Mouse (Mus musculus) MEL (cell line): Measurements from ENCODE around the gene Kdm4a. TPM values are rescaled to one million over a fixed set of nuclear protein-coding genes. Genes with fewer than 3 reads are reported as not detected.

Source experiments
- DNase-seq: peaks from one replicate; pipeline ENCODE4 v3.0.0; 2011; ENCODE audit warnings: low read depth, low spot score
- H3K27ac ChIP-seq: 2 replicates; pipeline ENCODE4 v1.5.1; 2012; ENCODE audit warnings: low read depth, mild to moderate bottlenecking, control low read depth, low read length, moderate library complexity; ENCODE audit not compliant: control insufficient read depth
- H3K27me3 ChIP-seq, 2 experiments: fragments of 150-350 bp in 1 of 2; sonication (generic) in 1 of 2; 2 replicates each; pipeline ENCODE4 v1.6.1; 2012; ENCODE audit warnings: low read length in 2 of 2, mild to moderate bottlenecking in 2 of 2, improper control_type of control experiment in 1 of 2, moderate library complexity in 1 of 2; ENCODE audit not compliant: insufficient read depth in 2 of 2, control insufficient read depth in 1 of 2
- H3K36me3 ChIP-seq, 2 experiments: 2 replicates each; pipeline ENCODE4 v1.6.1; 2012 to 2014; ENCODE audit warnings: low read length in 2 of 2, improper control_type of control experiment in 1 of 2, inconsistent platforms in 1 of 2, mild to moderate bottlenecking in 1 of 2; ENCODE audit not compliant: insufficient read depth in 2 of 2, control insufficient read depth in 1 of 2
- H3K4me1 ChIP-seq, 2 experiments: fragments of 150-350 bp in 1 of 2; sonication (generic) in 1 of 2; 2 replicates each; pipeline ENCODE4 v1.6.1; 2012; ENCODE audit warnings: low read length in 2 of 2, improper control_type of control experiment in 1 of 2, mild to moderate bottlenecking in 1 of 2; ENCODE audit not compliant: insufficient read depth in 2 of 2, control insufficient read depth in 1 of 2
- H3K4me3 ChIP-seq, 2 experiments: fragments of 150-350 bp in 1 of 2; sonication (generic) in 1 of 2; 2 replicates each; pipeline ENCODE4 v1.5.1; 2012; ENCODE audit warnings: low read depth in 2 of 2, low read length in 2 of 2, mild to moderate bottlenecking in 2 of 2, moderate library complexity in 2 of 2, control low read depth in 1 of 2, improper control_type of control experiment in 1 of 2; ENCODE audit not compliant: control insufficient read depth in 1 of 2, insufficient read depth in 1 of 2
- H3K79me2 ChIP-seq: 2 replicates; pipeline ENCODE4 v1.6.1; 2012; ENCODE audit warnings: mild to moderate bottlenecking, low read length, moderate library complexity; ENCODE audit not compliant: control insufficient read depth, poor library complexity, insufficient read depth
- H3K9ac ChIP-seq: 2 replicates; pipeline ENCODE4 v1.6.1; 2012; ENCODE audit warnings: low read depth, mild to moderate bottlenecking, control low read depth, low read length, moderate library complexity; ENCODE audit not compliant: control insufficient read depth, poor library complexity, severe bottlenecking
- H3K9me3 ChIP-seq: fragments of 150-350 bp; sonication (generic); replicated peaks from 2 replicates; pipeline ENCODE4 v1.6.1; 2012; ENCODE audit warnings: mild to moderate bottlenecking, low read length, improper control_type of control experiment, moderate library complexity; ENCODE audit not compliant: insufficient read depth
- BHLHE40 ChIP-seq: IDR thresholded peaks from 2 replicates; pipeline ENCODE4 v1.6.1; 2012; ENCODE audit warnings: low read depth, mild to moderate bottlenecking, inconsistent platforms, low read length, improper control_type of control experiment, borderline replicate concordance
- CHD1 ChIP-seq: IDR thresholded peaks from 2 replicates; pipeline ENCODE4 v1.6.1; 2012; ENCODE audit warnings: low read depth, mild to moderate bottlenecking, inconsistent platforms, low read length, improper control_type of control experiment
- CTCF ChIP-seq, 3 experiments: IDR thresholded peaks in 2 of 3; conservative IDR thresholded peaks in 1 of 3; 2 replicates each; pipeline ENCODE4 v1.5.1; 2011 to 2012; ENCODE audit warnings: low read length in 3 of 3, low read depth in 2 of 3, mild to moderate bottlenecking in 2 of 3, improper control_type of control experiment in 1 of 3, inconsistent platforms in 1 of 3, mixed read lengths in 1 of 3, moderate library complexity in 1 of 3; ENCODE audit not compliant: control insufficient read depth in 1 of 3, insufficient read depth in 1 of 3, poor library complexity in 1 of 3, severe bottlenecking in 1 of 3
- GATA1 ChIP-seq: IDR thresholded peaks from 2 replicates; pipeline ENCODE4 v1.6.1; 2011; ENCODE audit warnings: low read depth, low read length, improper control_type of control experiment
- HCFC1 ChIP-seq: IDR thresholded peaks from 2 replicates; pipeline ENCODE4 v1.6.1; 2012; ENCODE audit warnings: low read depth, mild to moderate bottlenecking, inconsistent platforms, low read length, improper control_type of control experiment, moderate library complexity
- JUND ChIP-seq: IDR thresholded peaks from 2 replicates; pipeline ENCODE4 v1.6.1; 2011; ENCODE audit warnings: low read depth, mild to moderate bottlenecking, improper control_type of control experiment, low read length
- KAT2A ChIP-seq: conservative IDR thresholded peaks from 2 replicates; pipeline ENCODE4 v1.6.1; 2012; ENCODE audit warnings: low read depth, low read length, improper control_type of control experiment, inconsistent platforms
- MAFK ChIP-seq: IDR thresholded peaks from 2 replicates; pipeline ENCODE4 v1.6.1; 2011; ENCODE audit warnings: low read depth, mild to moderate bottlenecking, low read length, improper control_type of control experiment, borderline replicate concordance
- MAX ChIP-seq: IDR thresholded peaks from 2 replicates; pipeline ENCODE4 v1.6.1; 2011; ENCODE audit warnings: low read length, improper control_type of control experiment
- MXI1 ChIP-seq: IDR thresholded peaks from 2 replicates; pipeline ENCODE4 v1.6.1; 2011; ENCODE audit warnings: mild to moderate bottlenecking, low read depth, low read length, improper control_type of control experiment
- MYC ChIP-seq: IDR thresholded peaks from 2 replicates; pipeline ENCODE4 v1.6.1; 2011; ENCODE audit warnings: low read depth, mild to moderate bottlenecking, low read length, improper control_type of control experiment, moderate library complexity
- NELFE ChIP-seq: IDR thresholded peaks from 2 replicates; pipeline ENCODE4 v1.6.1; 2011; ENCODE audit warnings: low read depth, low read length, improper control_type of control experiment
- POLR2A ChIP-seq, 2 experiments: IDR thresholded peaks; 2 replicates each; pipeline ENCODE4 v1.6.1; 2011 to 2012; ENCODE audit warnings: low read length in 2 of 2, mild to moderate bottlenecking in 2 of 2, control low read depth in 1 of 2, improper control_type of control experiment in 1 of 2, low read depth in 1 of 2, moderate library complexity in 1 of 2; ENCODE audit not compliant: control insufficient read depth in 1 of 2, insufficient read depth in 1 of 2, poor library complexity in 1 of 2
- POLR2AphosphoS2 ChIP-seq: IDR thresholded peaks from 2 replicates; pipeline ENCODE4 v1.6.1; 2011; ENCODE audit warnings: low read length, improper control_type of control experiment
- POLR2AphosphoS5 ChIP-seq: IDR thresholded peaks from 2 replicates; pipeline ENCODE4 v1.6.1; 2012; ENCODE audit warnings: low read depth, borderline replicate concordance, mild to moderate bottlenecking, inconsistent platforms, low read length, moderate library complexity, mixed read lengths
- RCOR1 ChIP-seq: IDR thresholded peaks from 2 replicates; pipeline ENCODE4 v1.6.1; 2012; ENCODE audit warnings: low read depth, mild to moderate bottlenecking, inconsistent platforms, low read length, improper control_type of control experiment
- SIN3A ChIP-seq: IDR thresholded peaks from 2 replicates; pipeline ENCODE4 v1.6.1; 2012; ENCODE audit warnings: low read length, improper control_type of control experiment, inconsistent platforms
- SMC3 ChIP-seq: IDR thresholded peaks from 2 replicates; pipeline ENCODE4 v1.6.1; 2011; ENCODE audit warnings: low read depth, low read length, improper control_type of control experiment
- TCF12 ChIP-seq: IDR thresholded peaks from 2 replicates; pipeline ENCODE4 v1.6.1; 2014; ENCODE audit warnings: low read depth, mild to moderate bottlenecking, inconsistent platforms, low read length, improper control_type of control experiment, moderate library complexity
- UBTF ChIP-seq: IDR thresholded peaks from 2 replicates; pipeline ENCODE4 v1.6.1; 2012; ENCODE audit warnings: low read depth, mild to moderate bottlenecking, inconsistent platforms, low read length, improper control_type of control experiment, moderate library complexity, borderline replicate concordance; ENCODE audit not compliant: insufficient read depth
- USF1 ChIP-seq: IDR thresholded peaks from 2 replicates; pipeline ENCODE4 v1.6.1; 2014; ENCODE audit warnings: low read depth, mild to moderate bottlenecking, inconsistent platforms, low read length, improper control_type of control experiment, moderate library complexity
- ZC3H11A ChIP-seq: IDR thresholded peaks from 2 replicates; pipeline ENCODE4 v1.6.1; 2012; ENCODE audit warnings: low read depth, mild to moderate bottlenecking, inconsistent platforms, low read length, improper control_type of control experiment
- ZKSCAN1 ChIP-seq: IDR thresholded peaks from 2 replicates; pipeline ENCODE4 v1.6.1; 2012; ENCODE audit warnings: low read depth, mild to moderate bottlenecking, inconsistent platforms, low read length, improper control_type of control experiment, moderate library complexity
- ZNF384 ChIP-seq: IDR thresholded peaks from 2 replicates; pipeline ENCODE4 v1.6.1; 2012; ENCODE audit warnings: low read depth, mild to moderate bottlenecking, inconsistent platforms, low read length, improper control_type of control experiment
- polyA plus RNA-seq, 2 experiments: library from polyadenylated mRNA; stranded (reverse) in 1 of 2; unstranded in 1 of 2; fragments of >175 nt in 1 of 2; fragments of >200 nt in 1 of 2; gene quantifications; 2 replicates each; pipeline versions ENCODE4 v1.2.1 to v1.2.4; 2012; ENCODE audit warnings: low replicate concordance in 2 of 2, low read depth in 1 of 2; ENCODE audit not compliant: insufficient read length in 2 of 2, insufficient read depth in 1 of 2, missing spikeins in 1 of 2
- total RNA-seq: library from RNA; depleted of rRNA; stranded (reverse); fragments of 300-350 nt; gene quantifications from 2 replicates; pipeline ENCODE4 v1.2.3, GENCODE M21; 2012

The Kdm4a gene
- total and polyA plus RNA-seq, 3 experiments: 31.4 to 49.6 TPM; not detected in 1

GRCm38 (mm10) chr4:118109649-118110048, 70.2 kb downstream of the Kdm4a start (continued):
- TF ChIP-seq POLR2A (IDR thresholded peaks at IDR 0.05; ENCODE audit: control insufficient read depth in 1 of 2, insufficient read depth in 1 of 2, low read depth in 1 of 2, low read length in 2 of 2, poor library complexity in 1 of 2) (peak in 1 of 2 experiments; percentile 41; a peak in 1 of 4 replicates), MYC (peak; percentile 97), KAT2A (no peak), MAFK (no peak), ZC3H11A (no peak), MXI1 (peak; percentile 96), MAX (peak; percentile 96), ZNF384 (no peak), CTCF (IDR thresholded peaks at IDR 0.05 in 2 of 3, conservative IDR thresholded peaks at IDR 0.05 in 1 of 3; ENCODE audit: control insufficient read depth in 1 of 3, insufficient read depth in 1 of 3, low read depth in 2 of 3, low read length in 3 of 3, poor library complexity in 1 of 3, severe bottlenecking in 1 of 3) (no peak), GATA1 (peak; percentile 80), JUND (no peak), USF1 (peak; percentile 91), POLR2AphosphoS2 (no peak), ZKSCAN1 (no peak), HCFC1 (peak; percentile 67), POLR2AphosphoS5 (no peak)

GRCm38 (mm10) chr4:118108779-118109178, 71.1 kb downstream of the Kdm4a start:
- H3K79me2 ChIP-seq: peaks cover 6% of the 10 kb centered on the region
- no peak overlapping the region for H3K27ac ChIP-seq
- H3K4me1 ChIP-seq: peaks cover 17 to 42% of the 10 kb centered on the region in 2 experiments
- H3K9ac ChIP-seq: no peak overlapping the region
- no peak overlapping the region for H3K4me3 ChIP-seq
- H3K9me3 ChIP-seq: no peaks in the 10 kb centered on the region
- TF ChIP-seq CHD1: no peak
- no peak for TF ChIP-seq POLR2AphosphoS5
- no peak for TF ChIP-seq TCF12
- no peak for TF ChIP-seq UBTF
- TF ChIP-seq BHLHE40: no peak
- no peak for TF ChIP-seq NELFE
- no peak for TF ChIP-seq RCOR1
- no peak for TF ChIP-seq SMC3
- no peak for TF ChIP-seq USF1
- TF ChIP-seq SIN3A: no peak
- TF ChIP-seq POLR2A (IDR thresholded peaks at IDR 0.05; ENCODE audit: control insufficient read depth in 1 of 2, insufficient read depth in 1 of 2, low read depth in 1 of 2, low read length in 2 of 2, poor library complexity in 1 of 2): no peak
- no peak for DNase-seq
- H3K36me3 ChIP-seq: peaks cover 0 to 25% of the 10 kb centered on the region in 2 experiments; a peak in 2 of 4 replicates
- no peaks in the 10 kb centered on the region for H3K27me3 ChIP-seq
